Comparison of ENCODE assay signal across 24 mouse cellular contexts in the genomic region with DNA sequence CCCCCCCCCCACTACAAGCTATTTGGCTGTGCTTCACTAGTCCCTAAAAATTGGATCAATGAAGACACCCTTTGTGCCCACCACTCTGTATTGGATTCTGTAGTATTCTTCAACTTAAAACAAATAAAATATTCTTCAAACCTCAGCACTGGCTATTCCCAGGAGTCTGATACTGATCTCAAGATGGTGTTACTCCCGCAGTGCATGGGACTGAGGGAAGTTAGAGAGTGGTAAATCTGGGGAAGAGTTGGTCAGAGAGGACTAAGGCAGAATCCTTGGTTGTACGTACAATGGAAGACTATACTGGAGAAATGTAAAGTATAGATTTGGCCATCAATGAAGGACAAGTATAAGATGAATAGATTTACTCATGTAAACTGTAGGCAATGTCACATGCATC. TPM values are rescaled to one million over a fixed set of nuclear protein-coding genes. Genes with fewer than 3 reads are reported as not detected.
DNase-seq lines count a peak whose midpoint lies in the region; ATAC-seq and TF ChIP-seq lines count a peak whose summit lies in the region.
"Had no signal": no experiment of that assay in that cellular context is flagged by ENCODE, and none has a peak within 500 bp of the region (broad histone marks: within the 10 kb centered on the region; RNA-seq: fewer than 3 reads in every experiment).

No protein-coding gene starts in this region.

- no peak for TF ChIP-seq POLR2A in brain, embryonic 14.5 days (IDR thresholded peaks at IDR 0.05; ENCODE audit: borderline replicate concordance, extremely low read depth, insufficient read depth, insufficient read length, poor library complexity, severe bottlenecking)

- no peaks in the 10 kb centered on the region for H3K9me3 ChIP-seq in lung, embryonic 14.5 days (ENCODE audit: low read depth, low read length)
- H3K9me3 ChIP-seq: heart, embryonic 12.5 days; liver, embryonic 15.5 days; neural tube, embryonic 13.5 days; stomach, embryonic 15.5 days had no signal

- no peak overlapping the region for H3K4me3 ChIP-seq in lung, embryonic 14.5 days (ENCODE audit: low read depth, low read length)
- H3K4me3 ChIP-seq: heart, embryonic 12.5 days; liver, embryonic 15.5 days; neural tube, embryonic 13.5 days; stomach, embryonic 15.5 days had no signal

- ATAC-seq in lung, embryonic 14.5 days (ENCODE audit: insufficient read depth): no peak
- ATAC-seq: intestine, postnatal 0 days; midbrain, embryonic 16.5 days had no signal

- TF ChIP-seq CTCF in lung, embryonic 14.5 days (IDR thresholded peaks at IDR 0.05; ENCODE audit: low read depth): no peak
- TF ChIP-seq CTCF in brain, embryonic 14.5 days (IDR thresholded peaks at IDR 0.05; ENCODE audit: borderline replicate concordance, extremely low read depth, insufficient read depth, insufficient read length): no peak

- WGBS in lung, embryonic 14.5 days: 20% methylated on average over 2 of the region's 2 CpGs

- no peaks in the 10 kb centered on the region for H3K36me3 ChIP-seq in lung, embryonic 14.5 days (ENCODE audit: insufficient read depth)
- H3K36me3 ChIP-seq: heart, embryonic 12.5 days; liver, embryonic 15.5 days; neural tube, embryonic 13.5 days; stomach, embryonic 15.5 days had no signal

- no peak overlapping the region for H3K9ac ChIP-seq in lung, embryonic 14.5 days
- H3K9ac ChIP-seq: heart, embryonic 12.5 days; liver, embryonic 15.5 days; neural tube, embryonic 13.5 days; stomach, embryonic 15.5 days had no signal

- DNase-seq in embryo, embryonic 10 days (ENCODE audit: low spot score): peak; percentile 11
- no peak for DNase-seq in embryo, embryonic 10.5 days (ENCODE audit: low spot score)
- DNase-seq in lung, embryonic 14.5 days: peak; percentile 6
- DNase-seq in lung, postnatal 14 days: no peak
- peak; percentile 56 for DNase-seq in brain, embryonic 14.5 days (ENCODE audit: low read depth)
- DNase-seq in retina, postnatal 1 day: peak; percentile 69
- no peak for DNase-seq in frontal cortex, postnatal 10 days (ENCODE audit: low spot score in 2 of 2)
- DNase-seq in gastrocnemius, postnatal 36 days: no peak
- DNase-seq: adrenal gland, adult 8-10 months; cerebellum, postnatal 14 days; kidney, postnatal 4 days; left cerebral cortex, postnatal 4 days; lung, postnatal 36 days; thymus, postnatal 36 days had no signal

- no peak overlapping the region for H3K4me2 ChIP-seq in lung, embryonic 14.5 days
- H3K4me2 ChIP-seq: heart, embryonic 12.5 days; liver, embryonic 15.5 days; neural tube, embryonic 13.5 days; stomach, embryonic 15.5 days had no signal

- H3K4me1 ChIP-seq in lung, embryonic 14.5 days (ENCODE audit: insufficient read depth): no peaks in the 10 kb centered on the region
- H3K4me1 ChIP-seq: heart, embryonic 12.5 days; liver, embryonic 15.5 days; neural tube, embryonic 13.5 days; stomach, embryonic 15.5 days had no signal

- intact Hi-C loops in gastrocnemius, postnatal 36 days (cut with DNase I): no loop called here

- no peaks in the 10 kb centered on the region for H3K27me3 ChIP-seq in lung, embryonic 14.5 days (ENCODE audit: insufficient read depth, low read length)
- H3K27me3 ChIP-seq: heart, embryonic 12.5 days; liver, embryonic 15.5 days; neural tube, embryonic 13.5 days; stomach, embryonic 15.5 days had no signal

- no peak overlapping the region for H3K27ac ChIP-seq in lung, embryonic 14.5 days (ENCODE audit: low read depth)
- H3K27ac ChIP-seq: liver, embryonic 15.5 days; neural tube, embryonic 13.5 days; stomach, embryonic 15.5 days had no signal

RNA-seq across cellular contexts. Expression of a gene that starts 1.7 kb away (rescaled TPM):
- polyA plus RNA-seq in lung, embryonic 14.5 days (2014; fragmentation: Nextera tagmentation; extraction: Ambion mirVana): not detected in 2 replicates
- polyA plus RNA-seq in brain, embryonic 14.5 days (2012; rRNA removed): not detected in 2 replicates
- total RNA-seq in gastrocnemius, postnatal 36 days (2021): not detected
- total RNA-seq: adrenal gland, adult 8-10 months; gastrocnemius, adult 18-20 months; hematopoietic stem cell, adult 5-6 weeks; layer of hippocampus, postnatal 25 days; left cerebral cortex, postnatal 4 days had no signal
- polyA plus RNA-seq: C2C12; heart, embryonic 12.5 days; intestine, postnatal 0 days; liver, embryonic 15.5 days; midbrain, embryonic 16.5 days; neural tube, embryonic 13.5 days; stomach, embryonic 15.5 days had no signal

RNA-seq across cellular contexts. Expression of a gene that starts 8.3 kb away (rescaled TPM):
- not detected in 2 replicates for polyA plus RNA-seq in lung, embryonic 14.5 days (2014; fragmentation: Nextera tagmentation; extraction: Ambion mirVana)
- polyA plus RNA-seq in brain, embryonic 14.5 days (2012; rRNA removed): not detected in 2 replicates
- total RNA-seq in gastrocnemius, postnatal 36 days (2021): not detected
- total RNA-seq: adrenal gland, adult 8-10 months; gastrocnemius, adult 18-20 months; hematopoietic stem cell, adult 5-6 weeks; layer of hippocampus, postnatal 25 days; left cerebral cortex, postnatal 4 days had no signal
- polyA plus RNA-seq: C2C12; heart, embryonic 12.5 days; intestine, postnatal 0 days; liver, embryonic 15.5 days; midbrain, embryonic 16.5 days; neural tube, embryonic 13.5 days; stomach, embryonic 15.5 days had no signal

RNA-seq across cellular contexts. Expression of a gene that starts 34.2 kb away (rescaled TPM):
- polyA plus RNA-seq in lung, embryonic 14.5 days (2014; fragmentation: Nextera tagmentation; extraction: Ambion mirVana): not detected in 2 replicates
- not detected in 2 replicates for polyA plus RNA-seq in brain, embryonic 14.5 days (2012; rRNA removed)
- not detected for total RNA-seq in gastrocnemius, postnatal 36 days (2021)
- total RNA-seq: adrenal gland, adult 8-10 months; gastrocnemius, adult 18-20 months; hematopoietic stem cell, adult 5-6 weeks; layer of hippocampus, postnatal 25 days; left cerebral cortex, postnatal 4 days had no signal
- polyA plus RNA-seq: C2C12; heart, embryonic 12.5 days; intestine, postnatal 0 days; liver, embryonic 15.5 days; midbrain, embryonic 16.5 days; neural tube, embryonic 13.5 days; stomach, embryonic 15.5 days had no signal

RNA-seq across cellular contexts. Expression of a gene that starts 39.4 kb away (rescaled TPM):
- not detected in 2 replicates for polyA plus RNA-seq in lung, embryonic 14.5 days (2014; fragmentation: Nextera tagmentation; extraction: Ambion mirVana)
- not detected in 2 replicates for polyA plus RNA-seq in brain, embryonic 14.5 days (2012; rRNA removed)
- not detected for total RNA-seq in gastrocnemius, postnatal 36 days (2021)
- total RNA-seq: adrenal gland, adult 8-10 months; gastrocnemius, adult 18-20 months; hematopoietic stem cell, adult 5-6 weeks; layer of hippocampus, postnatal 25 days; left cerebral cortex, postnatal 4 days had no signal
- polyA plus RNA-seq: C2C12; heart, embryonic 12.5 days; intestine, postnatal 0 days; liver, embryonic 15.5 days; midbrain, embryonic 16.5 days; neural tube, embryonic 13.5 days; stomach, embryonic 15.5 days had no signal

RNA-seq across cellular contexts. Expression of a gene that starts 41.2 kb away (rescaled TPM):
- polyA plus RNA-seq in lung, embryonic 14.5 days (2014; fragmentation: Nextera tagmentation; extraction: Ambion mirVana): not detected in 2 replicates
- not detected in 2 replicates for polyA plus RNA-seq in brain, embryonic 14.5 days (2012; rRNA removed)
- total RNA-seq in gastrocnemius, postnatal 36 days (2021): not detected
- total RNA-seq: adrenal gland, adult 8-10 months; gastrocnemius, adult 18-20 months; hematopoietic stem cell, adult 5-6 weeks; layer of hippocampus, postnatal 25 days; left cerebral cortex, postnatal 4 days had no signal
- polyA plus RNA-seq: C2C12; heart, embryonic 12.5 days; intestine, postnatal 0 days; liver, embryonic 15.5 days; midbrain, embryonic 16.5 days; neural tube, embryonic 13.5 days; stomach, embryonic 15.5 days had no signal

Comparison
In these comparisons a context has a peak if more than half of its experiments do, and no peak if none do; other contexts are left out.
1. DNase-seq: peak in embryo, embryonic 10 days (single experiment), lung, embryonic 14.5 days (single experiment), brain, embryonic 14.5 days (single experiment) and retina, postnatal 1 day (single experiment); none in embryo, embryonic 10.5 days (single experiment), lung, postnatal 14 days (single experiment), frontal cortex, postnatal 10 days (0 of 2) and gastrocnemius, postnatal 36 days (0 of 2).